ENCODE assay signal across 7 mouse cellular contexts in genomic region chr1:60566631-60567311, GRCm38 (mm10). TPM values are rescaled to one million over a fixed set of nuclear protein-coding genes. Genes with fewer than 3 reads are reported as not detected.
DNase-seq lines count a peak whose midpoint lies in the region; ATAC-seq lines count a peak whose summit lies in the region.

Raph1 (minus strand) TSS chr1:60567104.

- peak within 1 kb of the TSS; percentile 94 for H3K4me3 ChIP-seq in embryonic facial prominence, embryonic 12.5 days
- H3K4me3 ChIP-seq in limb, embryonic 13.5 days: peak within 1 kb of the TSS; percentile 86
- H3K4me3 ChIP-seq in midbrain, embryonic 15.5 days: peak within 1 kb of the TSS; percentile 68

- no peaks in the 10 kb centered on the region for H3K9me3 ChIP-seq in embryonic facial prominence, embryonic 12.5 days
- H3K9me3 ChIP-seq in limb, embryonic 13.5 days: no peaks in the 10 kb centered on the region
- no peaks in the 10 kb centered on the region for H3K9me3 ChIP-seq in midbrain, embryonic 15.5 days

- no peaks in the 10 kb centered on the region for H3K36me3 ChIP-seq in embryonic facial prominence, embryonic 12.5 days
- peaks cover 5% of the 10 kb centered on the region; the same call in 1 of the 2 replicates for H3K36me3 ChIP-seq in limb, embryonic 13.5 days
- H3K36me3 ChIP-seq in midbrain, embryonic 15.5 days (replicated peaks): no peaks in the 10 kb centered on the region

- DNase-seq in adrenal gland, postnatal 36 days: peak; percentile 93 to 96
- DNase-seq in heart, adult 8-10 months (ENCODE audit: low spot score): peak; percentile 80
- peak; percentile 85 for DNase-seq in kidney, adult 9 months
- DNase-seq in spleen, postnatal 10 days (ENCODE audit: low spot score in 2 of 2): peak; percentile 10 to 55

- H3K9ac ChIP-seq in embryonic facial prominence, embryonic 12.5 days: peak within 1 kb of the TSS; percentile 94
- H3K9ac ChIP-seq in limb, embryonic 13.5 days: peak within 1 kb of the TSS; percentile 93
- H3K9ac ChIP-seq in midbrain, embryonic 15.5 days: peak within 1 kb of the TSS; percentile 84

- ATAC-seq in embryonic facial prominence, embryonic 12.5 days (ENCODE audit: insufficient number of reproducible peaks, insufficient read depth, low FRiP score, low TSS enrichment): peak; percentile 96
- peak; percentile 96 for ATAC-seq in limb, embryonic 13.5 days (ENCODE audit: low FRiP score, low read depth)
- peak; percentile 97 for ATAC-seq in midbrain, embryonic 15.5 days (replicated peaks)

- H3K27ac ChIP-seq in embryonic facial prominence, embryonic 12.5 days: peak within 1 kb of the TSS; percentile 92
- peak within 1 kb of the TSS; percentile 91 for H3K27ac ChIP-seq in limb, embryonic 13.5 days
- peak within 1 kb of the TSS; percentile 98 for H3K27ac ChIP-seq in midbrain, embryonic 15.5 days

- under 1% methylated on average over 35 of the region's 92 CpGs for WGBS in embryonic facial prominence, embryonic 12.5 days
- under 1% methylated on average over 65 of the region's 92 CpGs for WGBS in limb, embryonic 13.5 days
- under 1% methylated on average over 65 of the region's 92 CpGs for WGBS in midbrain, embryonic 15.5 days

- H3K4me1 ChIP-seq in embryonic facial prominence, embryonic 12.5 days: peaks cover 8% of the 10 kb centered on the region
- H3K4me1 ChIP-seq in limb, embryonic 13.5 days: peaks cover 5% of the 10 kb centered on the region
- H3K4me1 ChIP-seq in midbrain, embryonic 15.5 days: peaks cover 11% of the 10 kb centered on the region

- no peaks in the 10 kb centered on the region for H3K27me3 ChIP-seq in embryonic facial prominence, embryonic 12.5 days
- H3K27me3 ChIP-seq in limb, embryonic 13.5 days: no peaks in the 10 kb centered on the region
- H3K27me3 ChIP-seq in midbrain, embryonic 15.5 days (replicated peaks): no peaks in the 10 kb centered on the region

- H3K4me2 ChIP-seq in embryonic facial prominence, embryonic 12.5 days (replicated peaks): peak within 1 kb of the TSS; percentile 71
- H3K4me2 ChIP-seq in limb, embryonic 13.5 days (replicated peaks): peak within 1 kb of the TSS; percentile 84
- peak within 1 kb of the TSS; percentile 75 for H3K4me2 ChIP-seq in midbrain, embryonic 15.5 days

RNA-seq across cellular contexts. Expression of gene Raph1, which starts in this region (rescaled TPM):
- total RNA-seq in adrenal gland, postnatal 36 days (2021): 100 to 1,000 TPM; 104 to 457 TPM
- polyA plus RNA-seq in embryonic facial prominence, embryonic 12.5 days (2016; fragmentation: Nextera tagmentation; extraction: Ambion mirVana): 23.4 and 25.6 TPM in 2 replicates
- 100 to 1,000 TPM; 113 to 150 (median 128) TPM for total RNA-seq in heart, adult 8-10 months (2022)
- polyA plus RNA-seq in limb, embryonic 13.5 days (2015; fragmentation: Nextera tagmentation; extraction: Ambion mirVana): 20.6 and 21.3 TPM in 2 replicates
- 27.1 and 28.3 TPM in 2 replicates for polyA plus RNA-seq in midbrain, embryonic 15.5 days (2015; fragmentation: Nextera tagmentation; extraction: Ambion mirVana)

Comparison
In these comparisons a context has a peak if more than half of its experiments do, and no peak if none do; other contexts are left out.
1. Peak in every context shown above with its lines: DNase-seq, ATAC-seq, H3K4me3 ChIP-seq and H3K27ac ChIP-seq.
2. DNase-seq: peak in every context shown above with its lines; median percentile 94 in adrenal gland, postnatal 36 days; 85 in kidney, adult 9 months; 80 in heart, adult 8-10 months; 32 in spleen, postnatal 10 days.